Mouse (Mus musculus): ENCODE results near the gene Efr3b. TPM values are rescaled to one million over a fixed set of nuclear protein-coding genes. Genes with fewer than 3 reads are reported as not detected.

The Efr3b gene
- total RNA-seq (2018; cell fraction: chromatin; rRNA removed), result 10 to 100 TPM in 2 of 26 experiments, 1 to 10 TPM in 16, under 1 TPM in 8; 0.34 to 12.4 (median 1.3) TPM
- total RNA-seq (2018; cell fraction: cytosol; rRNA removed), result 1 to 10 TPM in 11 of 26 experiments, under 1 TPM in 15; 0.33 to 1.9 (median 0.68) TPM
- total RNA-seq (2018; cell fraction: nucleus; rRNA removed), result 1 to 10 TPM in 16 of 26 experiments, under 1 TPM in 10; 0.29 to 6.8 (median 1.2) TPM
- 0.47 to 2.4 TPM (median 0.92 TPM) in 3 replicates for polyA plus RNA-seq (2018)

DNA sequence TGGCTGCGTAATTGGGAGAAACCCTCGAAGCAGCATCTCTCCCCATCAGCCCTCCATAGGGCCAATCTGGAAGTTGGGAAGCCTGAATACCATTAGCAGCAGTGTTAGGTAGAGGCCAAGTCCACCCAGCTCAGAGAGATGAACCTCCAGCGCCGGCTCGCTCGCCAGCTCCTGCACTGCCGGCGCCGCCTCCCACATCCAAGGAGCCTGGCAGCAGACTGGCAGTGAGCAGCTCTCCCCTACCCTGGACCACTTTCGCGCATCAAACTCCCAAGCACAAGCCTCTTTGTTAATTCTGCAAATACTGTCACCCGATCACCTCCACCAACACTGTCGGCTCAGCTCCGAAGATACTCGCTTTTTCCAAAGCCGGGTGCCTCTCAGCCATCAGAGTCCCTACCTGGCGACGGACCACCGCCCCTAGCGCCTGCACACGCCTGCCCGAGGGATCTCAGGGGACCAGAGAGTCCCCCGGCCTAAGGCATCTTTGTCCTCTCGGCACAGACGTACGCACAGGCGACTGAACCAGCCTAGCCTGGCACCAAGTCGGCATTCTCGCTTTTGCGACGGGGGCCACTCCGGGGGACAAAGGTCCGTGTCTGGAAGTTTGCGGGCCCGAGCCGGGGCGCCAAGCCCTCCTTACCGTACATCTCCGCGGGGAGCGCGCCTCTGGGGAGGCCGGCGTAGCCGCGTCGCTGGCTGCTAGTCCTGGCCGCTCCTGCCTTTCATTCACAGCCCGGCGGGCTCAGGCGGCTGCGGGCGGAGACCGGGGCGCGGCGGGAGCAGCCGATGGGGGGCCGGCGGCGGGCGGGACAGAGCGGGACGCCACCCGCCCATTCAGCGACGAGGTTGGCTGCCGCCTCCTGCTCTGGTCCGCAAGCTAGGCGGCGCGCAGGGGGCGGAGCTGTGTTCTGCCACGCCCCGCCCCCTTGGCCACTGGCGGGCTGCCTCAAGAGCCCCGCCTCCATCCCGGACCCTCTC is at the start of gene Efr3b:
TSS of gene Efr3b (minus strand) at position 855 of the 981 bp plus-strand sequence.
- no peaks in the 10 kb centered on the region for H3K79me2 ChIP-seq (ENCODE audit: inconsistent target)
- WGBS (ENCODE audit: missing documents), result 2% methylated on average over 74 of the region's 78 CpGs
- H3K27ac ChIP-seq, result no peak within 1 kb of the TSS
- H3K36me3 ChIP-seq (ENCODE audit: inconsistent target), result no peaks in the 10 kb centered on the region
- H3K4me3 ChIP-seq (ENCODE audit: inconsistent target), result peak within 1 kb of the TSS; percentile 23; the same call in 1 of the 2 replicates

DNA sequence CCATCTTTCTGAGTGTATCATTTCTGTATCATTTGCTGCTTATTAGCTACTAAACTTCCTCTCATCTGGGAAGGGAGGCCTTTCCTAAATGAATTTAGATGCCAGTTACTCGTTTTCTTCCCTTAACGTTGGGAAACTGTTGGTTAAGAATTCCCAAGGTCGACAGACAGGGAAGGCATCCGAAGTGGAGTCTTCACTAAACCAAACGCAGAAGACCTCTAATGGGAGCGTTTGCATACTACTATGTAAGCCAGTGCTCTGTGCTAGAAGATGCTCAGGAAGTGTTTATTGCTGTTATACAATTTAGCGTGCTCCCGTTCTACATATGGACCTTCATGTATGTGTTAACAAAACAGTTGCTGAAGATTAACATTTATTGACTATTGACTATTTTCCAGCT is 44.7 kb upstream of the Efr3b start:
- Histone ChIP-seq H3K4me3 (ENCODE audit: inconsistent target) (0 out of 2 replicates have a peak overlapping the region, but pooled peaks have one; percentile 40), H3K79me2 (ENCODE audit: inconsistent target) (no peaks in the 10 kb centered on the region; the same call in 1 of the 2 replicates), H3K27ac (no peak overlapping the region), H3K36me3 (ENCODE audit: inconsistent target) (peaks cover 15% of the 10 kb centered on the region; the same call in 1 of the 2 replicates)
- WGBS (ENCODE audit: missing documents), result 72% methylated on average over 8 of the region's 8 CpGs

DNA sequence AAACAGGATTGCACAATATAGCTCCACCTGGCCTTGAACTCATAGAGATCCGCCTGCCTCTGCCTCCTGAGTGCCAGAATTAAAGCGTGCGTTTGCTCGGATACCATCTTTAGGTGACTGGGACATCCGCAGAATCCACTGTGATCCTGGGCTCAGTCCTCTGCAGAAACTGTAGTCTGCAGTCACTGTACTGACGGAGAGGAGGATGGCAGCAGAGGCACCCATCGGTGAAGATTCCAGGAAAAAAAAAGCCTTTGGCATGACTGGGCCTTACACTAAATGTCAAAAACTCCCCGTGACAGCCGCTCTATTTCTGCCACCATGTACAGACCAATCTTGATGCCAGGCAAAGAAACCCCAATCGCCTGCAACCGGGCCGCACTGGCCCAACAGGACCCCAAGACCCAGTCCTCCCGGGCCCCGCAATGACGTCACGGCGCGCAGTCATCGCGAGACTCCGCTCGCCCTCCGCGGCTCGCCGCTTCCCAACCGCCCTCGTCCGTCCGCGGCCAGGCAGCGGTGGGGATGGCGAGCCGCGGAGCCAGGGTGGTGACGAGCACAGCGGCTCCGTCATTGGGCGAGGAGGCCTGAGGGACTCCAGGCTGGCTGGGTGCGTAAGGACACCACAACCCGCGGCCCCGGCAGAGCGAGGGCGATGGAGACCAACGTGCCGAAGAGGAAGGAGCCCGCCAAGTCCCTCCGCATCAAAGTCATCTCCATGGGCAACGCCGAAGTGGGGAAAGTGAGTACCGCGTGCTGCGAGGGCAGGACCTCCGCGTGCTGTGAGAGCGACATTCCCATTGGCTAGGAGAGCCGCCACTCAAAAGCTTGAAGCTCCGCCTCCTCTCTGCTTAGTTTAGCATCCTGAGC is 43.7 kb upstream of the Efr3b start, which contains the start of gene Dnajc27:
TSS of gene Dnajc27 (plus strand) at position 452 of the 870 bp plus-strand sequence.
- Histone ChIP-seq H3K27ac (peak within 1 kb of the TSS; percentile 53), H3K79me2 (ENCODE audit: inconsistent target) (no peaks in the 10 kb centered on the region; the same call in 1 of the 2 replicates), H3K36me3 (ENCODE audit: inconsistent target) (peaks cover 12% of the 10 kb centered on the region; the same call in 1 of the 2 replicates), H3K4me3 (ENCODE audit: inconsistent target) (peak within 1 kb of the TSS; percentile 40)
- whole genome bisulfite sequencing (ENCODE audit: missing documents), result 9% methylated on average over 51 of the region's 59 CpGs

DNA sequence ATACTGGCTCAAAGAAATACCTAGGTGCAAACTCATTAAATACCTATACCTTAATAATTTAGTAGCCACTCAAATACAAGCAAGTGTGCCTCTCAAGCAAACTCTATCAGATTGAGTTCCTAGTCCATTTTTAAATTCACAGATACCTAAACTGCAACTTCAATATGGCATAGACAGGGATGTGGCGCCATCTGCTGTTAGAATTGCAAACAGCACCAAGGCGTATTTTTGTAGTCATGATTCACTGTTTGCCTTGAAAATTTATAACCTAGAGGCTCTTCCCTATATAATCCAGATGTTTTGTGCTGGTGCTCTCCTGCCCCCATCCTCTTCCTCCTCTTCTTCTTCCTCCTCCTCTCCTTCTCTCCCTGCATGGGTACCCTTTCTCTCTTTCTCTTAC is 41.6 kb upstream of the Efr3b start:
- WGBS (ENCODE audit: missing documents), result 0% methylated on average over 2 of the region's 2 CpGs
- H3K4me3 ChIP-seq (ENCODE audit: inconsistent target), result no peak overlapping the region
- H3K36me3 ChIP-seq (ENCODE audit: inconsistent target), result no peaks in the 10 kb centered on the region

DNA sequence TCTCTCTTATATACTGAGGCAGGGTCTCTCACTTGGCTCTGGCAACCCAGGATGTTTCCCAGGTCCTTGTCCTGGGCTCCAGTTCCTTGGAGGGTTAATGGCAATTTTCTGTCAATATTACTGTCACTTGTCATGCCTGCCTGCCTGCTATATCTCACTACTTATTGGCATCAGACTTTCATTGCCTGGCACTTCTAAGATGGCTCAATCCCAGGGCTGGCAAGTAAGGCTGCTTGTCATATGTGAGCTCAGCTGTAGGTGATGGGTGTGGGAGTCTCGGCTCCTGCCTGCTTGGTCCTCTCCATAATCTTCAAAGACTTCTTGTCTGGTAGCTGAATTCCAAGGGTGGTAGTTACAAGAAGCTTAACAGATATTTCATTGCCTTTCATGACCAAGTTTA is 39.4 kb upstream of the Efr3b start:
- no peak overlapping the region for H3K27ac ChIP-seq
- H3K79me2 ChIP-seq (ENCODE audit: inconsistent target), result no peaks in the 10 kb centered on the region; the same call in 1 of the 2 replicates
- no peaks in the 10 kb centered on the region for H3K36me3 ChIP-seq (ENCODE audit: inconsistent target)
- WGBS (ENCODE audit: missing documents), result 69% methylated on average over 1 of the region's 1 CpGs
- no peak overlapping the region for H3K4me3 ChIP-seq (ENCODE audit: inconsistent target)

More for the DNA sequence above, 41.6 kb upstream of the Efr3b start:
- H3K79me2 ChIP-seq (ENCODE audit: inconsistent target), result no peaks in the 10 kb centered on the region; the same call in 1 of the 2 replicates
- H3K27ac ChIP-seq, result no peak overlapping the region

DNA sequence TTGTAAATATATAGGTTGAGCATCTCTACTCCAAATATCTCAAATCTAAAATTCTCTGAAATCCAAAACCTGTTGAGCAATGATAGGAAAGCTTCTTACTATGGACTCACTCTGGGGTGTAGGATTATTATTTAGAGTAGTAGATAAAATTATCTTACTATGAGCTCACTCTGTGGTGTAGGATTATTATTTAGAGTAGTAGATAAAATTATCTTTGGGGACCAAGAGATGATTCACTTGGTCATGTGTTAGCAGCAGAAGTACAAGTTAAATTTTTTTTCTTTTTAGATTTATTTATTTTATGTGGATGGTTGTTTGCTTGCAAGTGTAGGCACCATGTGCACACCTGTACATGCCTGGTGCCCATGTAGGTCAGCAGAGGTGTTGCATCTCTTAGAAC is 37.7 kb upstream of the Efr3b start:
- Histone ChIP-seq H3K79me2 (ENCODE audit: inconsistent target) (no peaks in the 10 kb centered on the region), H3K4me3 (ENCODE audit: inconsistent target) (no peak overlapping the region), H3K36me3 (ENCODE audit: inconsistent target) (no peaks in the 10 kb centered on the region), H3K27ac (no peak overlapping the region)

DNA sequence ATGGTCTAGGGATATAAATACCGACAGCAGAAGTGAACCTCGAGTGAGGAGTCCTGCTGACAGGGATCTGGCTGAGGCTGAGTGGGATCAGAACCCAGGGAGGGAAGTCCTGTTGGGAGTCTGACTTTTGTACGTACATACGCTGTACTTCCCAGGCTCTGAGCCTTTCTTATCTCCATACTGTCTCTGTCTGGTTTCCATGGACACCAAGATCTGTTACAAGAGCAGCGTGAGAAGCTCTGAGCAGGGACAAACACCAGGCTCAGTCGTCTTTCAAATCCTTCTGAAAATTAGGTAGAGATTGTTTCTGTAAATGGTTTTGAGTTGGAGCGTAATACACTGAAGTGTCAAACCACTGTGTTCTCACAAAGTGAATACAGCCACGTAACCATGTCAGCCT is 36.7 kb upstream of the Efr3b start:
- H3K36me3 ChIP-seq (ENCODE audit: inconsistent target), result no peaks in the 10 kb centered on the region
- 91% methylated on average over 8 of the region's 8 CpGs for WGBS (ENCODE audit: missing documents)
- H3K79me2 ChIP-seq (ENCODE audit: inconsistent target), result no peaks in the 10 kb centered on the region
- no peak overlapping the region for H3K4me3 ChIP-seq (ENCODE audit: inconsistent target)
- no peak overlapping the region for H3K27ac ChIP-seq

DNA sequence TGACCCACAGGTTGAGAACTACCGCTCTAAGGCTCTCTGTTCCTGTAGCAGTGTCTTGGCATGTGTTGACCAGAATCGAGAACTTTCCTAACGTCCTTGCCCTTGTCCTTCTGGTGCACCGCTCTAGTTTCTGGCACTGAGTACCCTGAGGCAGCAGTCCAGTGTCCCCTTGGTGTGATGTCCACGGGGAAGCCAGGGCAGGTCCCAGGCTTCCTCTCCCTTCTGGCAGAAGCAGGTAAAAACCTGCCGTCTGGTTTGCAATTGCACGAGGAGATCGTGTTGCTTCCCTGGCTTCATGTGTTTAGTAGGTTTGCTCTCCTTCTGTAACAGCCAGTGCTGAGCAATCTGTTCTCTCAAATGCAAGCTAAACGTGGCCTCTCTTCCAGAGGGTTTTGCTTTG is 33.0 kb upstream of the Efr3b start:
- Histone ChIP-seq H3K79me2 (ENCODE audit: inconsistent target) (no peaks in the 10 kb centered on the region), H3K36me3 (ENCODE audit: inconsistent target) (no peaks in the 10 kb centered on the region), H3K27ac (no peak overlapping the region), H3K4me3 (ENCODE audit: inconsistent target) (no peak overlapping the region)
- WGBS (ENCODE audit: missing documents), result 91% methylated on average over 8 of the region's 9 CpGs

DNA sequence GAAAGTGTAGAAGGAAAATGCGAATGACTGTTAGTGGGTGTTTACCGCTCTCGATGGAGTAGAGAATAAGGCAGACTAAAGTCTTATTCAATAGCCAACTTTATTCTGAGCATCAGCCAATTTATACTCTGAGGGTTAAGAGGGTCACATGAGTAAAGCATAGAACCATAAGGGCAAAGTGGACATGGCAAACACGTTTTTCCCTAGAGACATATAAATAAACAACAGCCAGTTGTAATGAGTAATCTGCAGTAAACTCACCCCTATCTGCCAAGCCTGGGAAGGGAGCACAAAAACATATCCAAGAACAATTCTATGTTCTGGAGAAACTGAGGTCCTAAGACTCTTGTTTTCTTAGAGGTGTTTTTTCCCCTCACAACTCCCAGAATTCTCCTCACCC is 29.8 kb upstream of the Efr3b start:
- H3K36me3 ChIP-seq (ENCODE audit: inconsistent target), result no peaks in the 10 kb centered on the region
- H3K79me2 ChIP-seq (ENCODE audit: inconsistent target), result no peaks in the 10 kb centered on the region
- H3K27ac ChIP-seq, result no peak overlapping the region
- no peak overlapping the region for H3K4me3 ChIP-seq (ENCODE audit: inconsistent target)
- WGBS (ENCODE audit: missing documents), result 88% methylated on average over 4 of the region's 4 CpGs

DNA sequence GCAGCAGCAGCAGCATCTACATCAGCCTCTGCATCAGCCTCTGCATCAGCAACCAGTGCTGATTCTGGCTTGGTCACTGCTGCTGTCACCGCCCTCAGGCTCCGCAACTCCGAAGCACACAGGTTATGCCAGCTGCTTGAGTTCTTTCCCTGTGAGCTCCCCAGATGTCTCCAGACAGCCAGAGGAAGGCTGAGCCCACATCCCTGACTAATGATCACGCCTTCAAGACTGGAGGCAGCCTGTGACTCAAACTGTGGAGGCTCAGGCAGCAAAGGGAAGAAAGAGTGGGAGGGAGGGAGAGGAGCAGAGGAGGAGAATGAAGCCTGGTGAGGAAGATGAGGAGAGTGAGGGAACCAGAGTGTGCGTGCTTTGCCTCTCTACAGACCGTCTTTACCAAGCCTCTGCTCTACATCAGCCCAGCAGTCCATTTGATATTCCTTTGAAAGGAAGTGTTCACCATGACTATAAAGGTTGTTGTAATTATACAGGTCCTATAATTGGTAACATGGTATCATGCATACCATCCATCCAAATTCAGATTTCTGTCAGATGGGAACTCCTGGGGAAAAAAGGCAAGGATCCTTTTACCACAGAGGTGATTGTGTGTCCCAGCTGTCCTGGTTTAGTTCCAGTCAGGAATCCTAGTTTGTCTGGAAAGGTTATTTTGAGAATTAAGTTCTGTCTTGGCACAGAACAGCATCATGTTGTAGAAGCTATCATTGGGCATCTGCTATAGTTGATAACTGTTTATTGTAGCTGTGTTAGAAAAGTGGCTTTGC is 28.2 kb upstream of the Efr3b start:
- no peak overlapping the region for H3K4me3 ChIP-seq (ENCODE audit: inconsistent target)
- no peaks in the 10 kb centered on the region for H3K79me2 ChIP-seq (ENCODE audit: inconsistent target)
- 92% methylated on average over 6 of the region's 6 CpGs for WGBS (ENCODE audit: missing documents)
- no peak overlapping the region for H3K27ac ChIP-seq
- H3K36me3 ChIP-seq (ENCODE audit: inconsistent target), result no peaks in the 10 kb centered on the region

DNA sequence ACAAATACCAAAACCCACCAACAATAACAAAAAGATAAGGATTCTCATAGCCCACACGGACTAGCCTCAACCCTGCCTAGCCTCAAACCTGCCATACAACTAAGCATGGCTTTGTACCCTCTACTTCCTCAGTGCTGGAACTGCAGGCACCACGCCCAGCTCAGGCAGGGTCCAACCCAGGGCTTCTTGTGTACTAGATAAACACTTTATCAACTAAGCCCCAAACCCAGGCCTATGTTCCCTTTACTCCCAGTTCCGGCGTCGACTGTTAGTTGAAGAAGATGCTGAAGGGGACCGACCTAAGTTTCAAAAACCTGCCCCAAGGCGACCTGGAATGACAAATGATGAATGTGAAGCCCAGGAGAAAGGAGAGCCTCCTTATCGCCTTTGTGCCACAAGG is 27.2 kb upstream of the Efr3b start:
- H3K36me3 ChIP-seq (ENCODE audit: inconsistent target), result no peaks in the 10 kb centered on the region
- H3K4me3 ChIP-seq (ENCODE audit: inconsistent target), result no peak overlapping the region
- no peaks in the 10 kb centered on the region for H3K79me2 ChIP-seq (ENCODE audit: inconsistent target)
- no peak overlapping the region for H3K27ac ChIP-seq
- WGBS (ENCODE audit: missing documents), result 88% methylated on average over 8 of the region's 8 CpGs

DNA sequence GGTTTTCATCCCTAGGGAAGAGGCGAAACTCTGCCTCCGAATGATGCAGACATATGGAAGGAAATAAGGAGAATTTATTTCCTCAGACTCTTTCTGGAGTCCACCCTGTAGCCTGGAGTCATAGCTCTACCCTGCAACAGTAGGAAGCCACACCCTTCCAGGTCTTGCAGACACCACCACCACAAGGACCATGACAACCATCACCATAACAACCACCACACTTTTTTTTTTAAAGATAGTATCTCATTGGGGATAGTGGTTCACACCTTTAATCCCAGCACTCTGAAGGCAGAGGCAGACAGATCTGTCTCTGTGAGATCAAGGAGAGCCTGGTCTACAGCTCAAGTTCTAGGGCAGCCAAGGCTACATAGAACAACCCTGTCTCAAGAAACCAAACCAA is 26.8 kb upstream of the Efr3b start:
- Histone ChIP-seq H3K4me3 (ENCODE audit: inconsistent target) (no peak overlapping the region), H3K36me3 (ENCODE audit: inconsistent target) (no peaks in the 10 kb centered on the region), H3K27ac (no peak overlapping the region), H3K79me2 (ENCODE audit: inconsistent target) (no peaks in the 10 kb centered on the region)
- WGBS (ENCODE audit: missing documents), result 89% methylated on average over 2 of the region's 2 CpGs

DNA sequence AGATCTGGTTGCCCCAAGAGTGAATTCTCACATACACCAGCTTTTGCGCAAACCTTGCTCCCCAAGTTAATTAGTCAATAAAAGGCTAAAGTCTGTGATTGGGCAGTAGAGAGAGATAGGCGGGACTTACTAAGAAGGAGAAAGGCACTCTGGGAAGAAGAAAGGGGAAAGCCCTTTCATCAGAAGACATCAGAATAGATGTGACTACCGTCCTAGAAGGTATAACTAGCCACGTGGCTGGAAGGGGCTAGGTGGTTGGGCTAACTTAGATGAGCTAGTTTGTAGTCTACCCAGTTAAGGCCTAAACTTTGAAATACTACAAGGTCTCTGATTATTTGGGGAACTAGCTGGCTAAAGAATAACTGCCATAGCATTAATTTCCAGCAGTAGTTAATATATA is 21.0 kb upstream of the Efr3b start:
- Histone ChIP-seq H3K4me3 (ENCODE audit: inconsistent target) (no peak overlapping the region), H3K36me3 (ENCODE audit: inconsistent target) (no peaks in the 10 kb centered on the region), H3K27ac (no peak overlapping the region), H3K79me2 (ENCODE audit: inconsistent target) (no peaks in the 10 kb centered on the region)
- WGBS (ENCODE audit: missing documents), result 89% methylated on average over 4 of the region's 4 CpGs

DNA sequence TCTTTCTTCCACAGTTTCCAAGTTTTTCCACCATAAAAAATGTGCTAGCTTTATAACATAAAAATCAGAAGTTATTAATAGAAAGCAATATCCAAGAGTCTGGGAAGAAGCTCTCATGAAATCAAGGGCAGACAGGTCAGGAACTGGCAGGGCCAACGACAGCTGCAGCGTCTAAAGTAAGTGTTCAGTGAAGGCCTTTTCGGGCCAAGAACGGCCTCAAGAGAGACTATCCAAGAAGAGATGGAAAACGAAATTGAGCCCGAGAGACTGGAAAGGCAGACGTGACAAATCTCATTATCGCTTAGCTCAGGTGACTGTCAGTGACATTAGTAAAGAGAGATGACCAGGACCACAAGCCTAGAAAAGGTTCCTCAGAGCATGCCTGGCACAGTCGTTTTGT is 19.6 kb upstream of the Efr3b start:
- 87% methylated on average over 9 of the region's 9 CpGs for WGBS (ENCODE audit: missing documents)
- H3K36me3 ChIP-seq (ENCODE audit: inconsistent target), result no peaks in the 10 kb centered on the region
- no peak overlapping the region for H3K4me3 ChIP-seq (ENCODE audit: inconsistent target)
- no peaks in the 10 kb centered on the region for H3K79me2 ChIP-seq (ENCODE audit: inconsistent target)
- no peak overlapping the region for H3K27ac ChIP-seq

All from macrophage (primary cell).